Mouse (Mus musculus): Measurements from ENCODE around the gene Vti1a. TPM values are rescaled to one million over a fixed set of nuclear protein-coding genes. Genes with fewer than 3 reads are reported as not detected.

Vti1a gene
- polyA plus RNA-seq, 1 experiment, result 35.0 TPM

GRCm38 (mm10) chr19:55335881-55336280 lies 19.8 kb downstream of the Vti1a start:
- Histone ChIP-seq H3K27me3 (ENCODE audit: control insufficient read depth, insufficient read depth, low read length) (no peaks in the 10 kb centered on the region), H3K4me3 (replicated peaks; ENCODE audit: insufficient read depth, low read depth, low read length) (no peak overlapping the region), H3K4me1 (ENCODE audit: control insufficient read depth, insufficient read depth, low read length) (no peaks in the 10 kb centered on the region), H3K27ac (ENCODE audit: insufficient read depth, low read length) (no peak overlapping the region)
- DNase-seq, result no peak
- TF ChIP-seq POLR2A (IDR thresholded peaks at IDR 0.05; ENCODE audit: borderline replicate concordance, insufficient read depth, low read length) (no peak), CTCF (IDR thresholded peaks at IDR 0.05; ENCODE audit: borderline replicate concordance, insufficient read depth, low read depth, low read length) (no peak)
- WGBS, result 95% methylated on average over 1 of the region's 1 CpGs

GRCm38 (mm10) chr19:55336441-55336840 lies 20.3 kb downstream of the Vti1a start:
- H3K4me1 ChIP-seq (ENCODE audit: control insufficient read depth, insufficient read depth, low read length), result no peaks in the 10 kb centered on the region
- no peak for DNase-seq
- TF ChIP-seq CTCF (IDR thresholded peaks at IDR 0.05; ENCODE audit: borderline replicate concordance, insufficient read depth, low read depth, low read length) (no peak), POLR2A (IDR thresholded peaks at IDR 0.05; ENCODE audit: borderline replicate concordance, insufficient read depth, low read length) (no peak)
- WGBS, result 91% methylated on average over 12 of the region's 12 CpGs
- H3K27me3 ChIP-seq (ENCODE audit: control insufficient read depth, insufficient read depth, low read length), result no peaks in the 10 kb centered on the region
- no peak overlapping the region for H3K4me3 ChIP-seq (replicated peaks; ENCODE audit: insufficient read depth, low read depth, low read length)
- H3K27ac ChIP-seq (ENCODE audit: insufficient read depth, low read length), result no peak overlapping the region

- TF ChIP-seq POLR2A (IDR thresholded peaks at IDR 0.05; ENCODE audit: borderline replicate concordance, insufficient read depth, low read length) (no peak), CTCF (IDR thresholded peaks at IDR 0.05; ENCODE audit: borderline replicate concordance, insufficient read depth, low read depth, low read length) (no peak)
- Histone ChIP-seq H3K4me3 (replicated peaks; ENCODE audit: insufficient read depth, low read depth, low read length) (no peak overlapping the region), H3K4me1 (ENCODE audit: control insufficient read depth, insufficient read depth, low read length) (no peaks in the 10 kb centered on the region), H3K27me3 (ENCODE audit: control insufficient read depth, insufficient read depth, low read length) (no peaks in the 10 kb centered on the region), H3K27ac (ENCODE audit: insufficient read depth, low read length) (no peak overlapping the region)
- DNase-seq, result no peak
- 64% methylated on average over 9 of the region's 9 CpGs for WGBS
Observed at GRCm38 (mm10) chr19:55337066-55337465, 21.0 kb downstream of the Vti1a start.

GRCm38 (mm10) chr19:55337664-55338063 lies 21.6 kb downstream of the Vti1a start:
- Histone ChIP-seq H3K4me3 (replicated peaks; ENCODE audit: insufficient read depth, low read depth, low read length) (no peak overlapping the region), H3K27me3 (ENCODE audit: control insufficient read depth, insufficient read depth, low read length) (no peaks in the 10 kb centered on the region), H3K27ac (ENCODE audit: insufficient read depth, low read length) (no peak overlapping the region), H3K4me1 (ENCODE audit: control insufficient read depth, insufficient read depth, low read length) (no peaks in the 10 kb centered on the region)
- no peak for DNase-seq
- TF ChIP-seq POLR2A (IDR thresholded peaks at IDR 0.05; ENCODE audit: borderline replicate concordance, insufficient read depth, low read length) (no peak), CTCF (IDR thresholded peaks at IDR 0.05; ENCODE audit: borderline replicate concordance, insufficient read depth, low read depth, low read length) (no peak)
- 92% methylated on average over 10 of the region's 10 CpGs for WGBS

- Histone ChIP-seq H3K4me1 (ENCODE audit: control insufficient read depth, insufficient read depth, low read length) (no peaks in the 10 kb centered on the region), H3K4me3 (replicated peaks; ENCODE audit: insufficient read depth, low read depth, low read length) (no peak overlapping the region), H3K27me3 (ENCODE audit: control insufficient read depth, insufficient read depth, low read length) (no peaks in the 10 kb centered on the region), H3K27ac (ENCODE audit: insufficient read depth, low read length) (no peak overlapping the region)
- WGBS, result 36% methylated on average over 6 of the region's 6 CpGs
- DNase-seq, result peak in 1 of 2 experiments; percentile 21
- TF ChIP-seq POLR2A (IDR thresholded peaks at IDR 0.05; ENCODE audit: borderline replicate concordance, insufficient read depth, low read length) (no peak), CTCF (IDR thresholded peaks at IDR 0.05; ENCODE audit: borderline replicate concordance, insufficient read depth, low read depth, low read length) (no peak)
Observed at GRCm38 (mm10) chr19:55340521-55340920, 24.4 kb downstream of the Vti1a start.

DNA sequence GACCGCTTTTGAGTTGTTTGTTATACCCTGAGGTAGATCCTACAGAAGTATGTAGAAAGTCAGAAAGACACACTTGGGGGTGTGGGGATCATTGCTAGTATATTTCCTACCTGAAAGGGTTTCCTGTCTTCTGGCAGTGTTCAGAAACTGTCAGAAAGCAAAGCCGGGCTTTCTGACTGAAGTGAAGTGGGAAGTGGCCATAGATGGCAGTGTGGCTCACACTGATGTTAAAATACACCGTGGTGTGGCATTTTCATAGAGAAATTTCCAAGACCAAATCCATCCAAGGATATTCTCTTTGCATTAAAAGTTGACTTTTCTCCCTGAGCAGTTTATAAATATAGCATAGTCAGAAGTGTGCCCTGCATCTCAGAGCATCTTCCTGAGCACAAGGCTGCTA lies 25.3 kb downstream of the Vti1a start:
- H3K27ac ChIP-seq (ENCODE audit: insufficient read depth, low read length), result no peak overlapping the region
- WGBS, result 65% methylated on average over 3 of the region's 3 CpGs
- no peaks in the 10 kb centered on the region for H3K27me3 ChIP-seq (ENCODE audit: control insufficient read depth, insufficient read depth, low read length)
- TF ChIP-seq CTCF (IDR thresholded peaks at IDR 0.05; ENCODE audit: borderline replicate concordance, insufficient read depth, low read depth, low read length) (no peak), POLR2A (IDR thresholded peaks at IDR 0.05; ENCODE audit: borderline replicate concordance, insufficient read depth, low read length) (no peak)
- no peak for DNase-seq
- no peak overlapping the region for H3K4me3 ChIP-seq (replicated peaks; ENCODE audit: insufficient read depth, low read depth, low read length)
- no peaks in the 10 kb centered on the region for H3K4me1 ChIP-seq (ENCODE audit: control insufficient read depth, insufficient read depth, low read length)

DNA sequence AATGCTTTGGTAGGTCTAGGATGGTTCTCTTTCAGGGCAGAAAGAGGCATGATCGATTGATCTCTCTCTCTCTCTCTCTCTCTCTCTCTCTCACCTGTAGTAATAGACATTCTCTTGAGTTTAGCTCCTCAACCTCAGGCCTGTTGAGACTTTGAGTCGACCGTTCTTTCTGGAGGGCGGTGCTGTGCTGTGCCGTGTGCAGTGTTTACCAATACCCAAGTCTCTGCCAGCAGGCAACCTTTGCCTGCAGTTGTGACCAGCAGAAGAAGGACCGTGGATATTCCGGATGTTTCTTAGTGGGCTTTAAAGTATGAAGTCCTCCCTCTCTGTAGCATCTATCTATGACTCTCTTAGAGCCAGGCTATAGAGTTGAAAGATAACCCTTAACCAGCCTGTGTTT lies 26.3 kb downstream of the Vti1a start:
- DNase-seq, result no peak
- Histone ChIP-seq H3K4me3 (replicated peaks; ENCODE audit: insufficient read depth, low read depth, low read length) (no peak overlapping the region), H3K27ac (ENCODE audit: insufficient read depth, low read length) (no peak overlapping the region), H3K27me3 (ENCODE audit: control insufficient read depth, insufficient read depth, low read length) (no peaks in the 10 kb centered on the region), H3K4me1 (ENCODE audit: control insufficient read depth, insufficient read depth, low read length) (no peaks in the 10 kb centered on the region)
- TF ChIP-seq CTCF (IDR thresholded peaks at IDR 0.05; ENCODE audit: borderline replicate concordance, insufficient read depth, low read depth, low read length), result no peak
- no peak for TF ChIP-seq POLR2A (IDR thresholded peaks at IDR 0.05; ENCODE audit: borderline replicate concordance, insufficient read depth, low read length)
- 92% methylated on average over 7 of the region's 7 CpGs for WGBS

DNA sequence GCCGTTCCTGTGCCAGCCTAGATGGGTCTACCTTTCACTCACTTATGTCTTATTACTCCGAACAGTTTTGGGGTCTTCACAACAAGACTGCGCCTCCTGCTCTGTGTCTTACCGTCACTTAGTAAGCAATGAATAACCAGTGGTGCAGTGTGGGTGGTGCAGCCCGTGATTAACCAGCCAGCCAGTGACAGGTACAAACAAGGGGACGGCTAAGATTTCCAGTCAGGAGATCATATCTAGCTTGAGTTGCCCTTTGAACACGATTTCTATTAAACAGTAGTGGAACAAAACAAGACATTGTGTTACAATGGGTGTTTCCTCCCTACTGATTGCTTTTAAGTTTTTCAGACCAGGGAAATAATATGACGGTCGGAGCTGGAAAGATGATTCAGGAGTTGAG lies 27.2 kb downstream of the Vti1a start:
- WGBS, result 92% methylated on average over 9 of the region's 9 CpGs

More for the DNA sequence above, 27.2 kb downstream of the Vti1a start:
- no peak for DNase-seq
- Histone ChIP-seq H3K27ac (ENCODE audit: insufficient read depth, low read length) (no peak overlapping the region), H3K27me3 (ENCODE audit: control insufficient read depth, insufficient read depth, low read length) (no peaks in the 10 kb centered on the region), H3K4me3 (replicated peaks; ENCODE audit: insufficient read depth, low read depth, low read length) (no peak overlapping the region), H3K4me1 (ENCODE audit: control insufficient read depth, insufficient read depth, low read length) (no peaks in the 10 kb centered on the region)
- TF ChIP-seq CTCF (IDR thresholded peaks at IDR 0.05; ENCODE audit: borderline replicate concordance, insufficient read depth, low read depth, low read length), result no peak
- TF ChIP-seq POLR2A (IDR thresholded peaks at IDR 0.05; ENCODE audit: borderline replicate concordance, insufficient read depth, low read length), result no peak
